Mouse (Mus musculus) large intestine, adult 2 months (tissue): ENCODE results near the gene Pamr1. TPM values are rescaled to one million over a fixed set of nuclear protein-coding genes. Genes with fewer than 3 reads are reported as not detected.

Experiments
- DNase-seq: peaks from one replicate; pipeline ENCODE4 v3.0.0-alpha.2; 2012; ENCODE audit warnings: low read depth, low spot score
- WGBS: fragments of 180-500 bp; shearing (Covaris S2); methylation state at CpG from one replicate; pipeline ENCODE4 v1.1.7; 2018; 5-methylcytosine and 5-hydroxymethylcytosine counted together
- polyA plus RNA-seq: library from polyadenylated mRNA; depleted of rRNA; stranded (reverse); fragments of >200 nt; gene quantifications from 2 replicates; pipeline ENCODE4 v1.2.3, GENCODE M21; 2012; rRNA removed

Gene Pamr1
- polyA plus RNA-seq: 5.5 and 9.4 TPM in 2 replicates

- DNase-seq: no peak
- 4% methylated on average over 26 of the region's 26 CpGs for WGBS
Observed at GRCm38 (mm10) chr2:102549611-102550266, at the start of gene Pamr1. TSS of gene Pamr1 (plus strand) at chr2:102550012.

- no peak for DNase-seq
- WGBS: 14% methylated on average over 4 of the region's 4 CpGs
Observed at GRCm38 (mm10) chr2:102507633-102508032, 42.2 kb upstream of the Pamr1 start.

GRCm38 (mm10) chr2:102508154-102508553, 41.7 kb upstream of the Pamr1 start:
- no peak for DNase-seq

GRCm38 (mm10) chr2:102519956-102520355, 29.9 kb upstream of the Pamr1 start:
- no peak for DNase-seq

More at GRCm38 (mm10) chr2:102508154-102508553, 41.7 kb upstream of the Pamr1 start:
- 11% methylated on average over 1 of the region's 1 CpGs for WGBS

- 88% methylated on average over 4 of the region's 4 CpGs for WGBS
Observed at GRCm38 (mm10) chr2:102527563-102527962, 22.2 kb upstream of the Pamr1 start.

GRCm38 (mm10) chr2:102533437-102533836, 16.4 kb upstream of the Pamr1 start:
- DNase-seq: no peak
- WGBS: 79% methylated on average over 4 of the region's 4 CpGs

More at GRCm38 (mm10) chr2:102527563-102527962, 22.2 kb upstream of the Pamr1 start:
- no peak for DNase-seq

- DNase-seq: no peak
- 57% methylated on average over 3 of the region's 3 CpGs for WGBS
Observed at GRCm38 (mm10) chr2:102536766-102537165, 13.0 kb upstream of the Pamr1 start.

GRCm38 (mm10) chr2:102540438-102541230, 9.2 kb upstream of the Pamr1 start:
- DNase-seq: no peak
- 43% methylated on average over 11 of the region's 11 CpGs for WGBS

- DNase-seq: no peak
Observed at GRCm38 (mm10) chr2:102541404-102542125, 8.2 kb upstream of the Pamr1 start.

GRCm38 (mm10) chr2:102543961-102544719, 5.7 kb upstream of the Pamr1 start:
- DNase-seq: no peak
- WGBS: 55% methylated on average over 6 of the region's 6 CpGs

More at GRCm38 (mm10) chr2:102541404-102542125, 8.2 kb upstream of the Pamr1 start:
- WGBS: 45% methylated on average over 4 of the region's 4 CpGs

GRCm38 (mm10) chr2:102550910-102551582, 1.2 kb downstream of the Pamr1 start:
- no peak for DNase-seq
- 15% methylated on average over 6 of the region's 6 CpGs for WGBS

- 16% methylated on average over 3 of the region's 3 CpGs for WGBS
- DNase-seq: no peak
Observed at GRCm38 (mm10) chr2:102551594-102551993, 1.8 kb downstream of the Pamr1 start.

GRCm38 (mm10) chr2:102552095-102552537, 2.3 kb downstream of the Pamr1 start:
- WGBS: 8% methylated on average over 5 of the region's 5 CpGs
- DNase-seq: no peak

- 65% methylated on average over 4 of the region's 4 CpGs for WGBS
- no peak for DNase-seq
Observed at GRCm38 (mm10) chr2:102557085-102557484, 7.3 kb downstream of the Pamr1 start.

- DNase-seq: no peak
- WGBS: 77% methylated on average over 12 of the region's 12 CpGs
Observed at GRCm38 (mm10) chr2:102558965-102559364, 9.2 kb downstream of the Pamr1 start.

- WGBS: 54% methylated on average over 1 of the region's 1 CpGs
- no peak for DNase-seq
Observed at GRCm38 (mm10) chr2:102563848-102564247, 14.0 kb downstream of the Pamr1 start.

GRCm38 (mm10) chr2:102579248-102579647, 29.4 kb downstream of the Pamr1 start:
- 74% methylated on average over 4 of the region's 4 CpGs for WGBS
- no peak for DNase-seq

GRCm38 (mm10) chr2:102589977-102590376, 40.2 kb downstream of the Pamr1 start:
- WGBS: 45% methylated on average over 2 of the region's 2 CpGs
- DNase-seq: no peak

GRCm38 (mm10) chr2:102594535-102594934, 44.7 kb downstream of the Pamr1 start:
- WGBS: 50% methylated on average over 1 of the region's 1 CpGs
- DNase-seq: no peak
